Mouse (Mus musculus): ENCODE results near the gene Layn. TPM values are rescaled to one million over a fixed set of nuclear protein-coding genes. Genes with fewer than 3 reads are reported as not detected.

The Layn gene
- polyA plus RNA-seq, 1 experiment from 2014 or later: 4.3 TPM

DNA sequence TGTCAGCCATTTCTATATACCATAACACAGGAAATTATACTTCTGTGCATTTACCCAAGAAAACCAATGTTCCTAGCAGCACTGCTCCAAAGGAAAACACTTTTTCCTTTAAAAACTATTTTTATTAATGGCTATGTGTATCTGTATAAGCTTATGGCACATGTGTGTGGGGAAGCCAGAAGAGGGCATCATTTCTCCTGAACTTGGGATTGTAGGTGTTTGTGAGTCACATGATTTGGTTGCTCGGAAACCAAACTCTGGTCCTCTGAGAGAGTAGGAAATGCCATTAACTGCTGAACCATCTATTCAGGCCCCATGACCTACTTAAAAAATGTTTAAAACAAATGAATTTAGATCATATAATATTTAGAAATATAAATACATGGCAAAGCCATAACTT, 49.9 kb downstream of the Layn start:
- Histone ChIP-seq H3K4me3 (replicated peaks) (no peak overlapping the region), H3K9ac (no peak overlapping the region), H3K27ac (no peak overlapping the region), H3K36me3 (no peaks in the 10 kb centered on the region), H3K4me2 (replicated peaks) (no peak overlapping the region), H3K27me3 (replicated peaks) (no peaks in the 10 kb centered on the region), H3K9me3 (no peaks in the 10 kb centered on the region), H3K4me1 (replicated peaks) (no peaks in the 10 kb centered on the region)
- ATAC-seq: no peak
- 88% methylated on average over 1 of the region's 1 CpGs for WGBS

- Histone ChIP-seq H3K27ac (no peak overlapping the region), H3K9ac (no peak overlapping the region), H3K9me3 (no peaks in the 10 kb centered on the region), H3K4me1 (replicated peaks) (no peaks in the 10 kb centered on the region), H3K27me3 (replicated peaks) (no peaks in the 10 kb centered on the region), H3K4me3 (replicated peaks) (no peak overlapping the region), H3K4me2 (replicated peaks) (no peak overlapping the region), H3K36me3 (no peaks in the 10 kb centered on the region)
- WGBS: 79% methylated on average over 4 of the region's 4 CpGs
- no peak for ATAC-seq
Measured at GRCm38 (mm10) chr9:51021123-51021795, 55.6 kb downstream of the Layn start.

DNA sequence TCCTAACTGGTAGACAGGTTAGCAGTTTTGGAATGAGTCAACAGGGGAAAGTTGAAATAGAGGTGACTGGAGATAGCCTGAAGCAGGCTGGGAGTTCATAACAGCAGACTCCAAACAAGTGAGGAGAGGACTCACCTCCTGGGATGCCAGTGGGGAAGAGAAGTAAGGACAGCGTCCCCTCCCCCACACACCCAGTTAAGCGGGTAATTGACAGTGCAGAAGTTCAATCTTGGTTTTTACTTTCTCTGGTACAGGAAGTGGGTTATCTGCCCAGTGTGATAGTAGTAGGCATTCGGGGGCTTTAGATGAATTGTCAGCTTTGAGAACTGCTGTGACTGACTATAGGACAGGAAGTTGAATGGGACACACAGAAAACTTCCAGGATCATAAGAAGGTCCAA, 56.5 kb downstream of the Layn start:
- Histone ChIP-seq H3K27me3 (replicated peaks) (no peaks in the 10 kb centered on the region), H3K4me1 (replicated peaks) (no peaks in the 10 kb centered on the region), H3K9ac (no peak overlapping the region), H3K4me2 (replicated peaks) (no peak overlapping the region), H3K9me3 (no peaks in the 10 kb centered on the region), H3K4me3 (replicated peaks) (no peak overlapping the region), H3K27ac (no peak overlapping the region), H3K36me3 (no peaks in the 10 kb centered on the region)
- WGBS: 66% methylated on average over 3 of the region's 3 CpGs
- ATAC-seq: no peak

DNA sequence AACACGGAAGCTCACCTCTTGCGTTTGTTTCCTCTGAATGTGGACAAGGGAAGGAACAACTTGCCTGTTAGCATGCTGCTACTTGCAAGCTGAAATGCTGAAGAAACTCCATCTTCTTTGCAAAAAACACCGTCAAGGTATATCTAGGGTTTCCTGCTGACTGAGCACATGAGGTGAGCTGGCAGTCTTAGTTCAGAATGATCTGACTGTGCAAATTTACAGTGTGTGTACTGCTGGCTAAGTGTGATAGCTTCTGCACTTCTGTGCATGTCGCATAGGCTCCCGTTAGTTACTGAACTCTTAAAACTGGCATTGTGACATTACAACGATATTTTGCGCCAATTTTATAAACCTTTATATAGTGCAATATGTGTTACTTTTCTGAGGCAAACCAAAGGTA, 57.2 kb downstream of the Layn start:
- H3K4me3 ChIP-seq (replicated peaks): no peak overlapping the region
- H3K4me1 ChIP-seq (replicated peaks): no peaks in the 10 kb centered on the region
- no peaks in the 10 kb centered on the region for H3K27me3 ChIP-seq (replicated peaks)
- no peak overlapping the region for H3K27ac ChIP-seq
- no peak overlapping the region for H3K4me2 ChIP-seq (replicated peaks)
- H3K9me3 ChIP-seq: no peaks in the 10 kb centered on the region
- 75% methylated on average over 7 of the region's 7 CpGs for WGBS
- no peaks in the 10 kb centered on the region for H3K36me3 ChIP-seq
- no peak for ATAC-seq
- H3K9ac ChIP-seq: no peak overlapping the region

- no peak overlapping the region for H3K9ac ChIP-seq
- 32% methylated on average over 4 of the region's 4 CpGs for WGBS
Measured at GRCm38 (mm10) chr9:51015732-51016131, 61.2 kb downstream of the Layn start.

DNA sequence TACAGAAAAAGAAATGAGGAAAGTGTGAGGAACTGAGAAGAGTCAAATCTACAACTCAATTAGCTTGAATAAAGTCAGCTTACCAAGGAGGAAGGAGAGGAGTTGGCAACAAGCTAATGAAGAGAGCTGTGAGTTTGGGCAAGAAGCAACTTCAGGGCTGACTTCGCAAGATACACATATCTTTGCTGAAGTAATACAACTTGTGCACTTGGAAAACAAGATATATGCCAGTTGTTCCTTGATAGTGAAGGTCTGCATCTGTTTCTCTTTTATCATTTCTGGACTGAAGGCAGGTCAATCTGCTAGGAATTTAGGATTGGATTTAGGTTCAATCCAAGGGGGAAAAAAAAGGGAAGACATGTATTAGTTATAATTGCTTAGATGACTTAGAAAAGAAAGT, 63.2 kb downstream of the Layn start:
- H3K4me3 ChIP-seq (replicated peaks): no peak overlapping the region
- WGBS: 92% methylated on average over 1 of the region's 1 CpGs
- no peak overlapping the region for H3K9ac ChIP-seq
- H3K9me3 ChIP-seq: no peaks in the 10 kb centered on the region
- H3K4me2 ChIP-seq (replicated peaks): no peak overlapping the region
- H3K27ac ChIP-seq: no peak overlapping the region
- H3K27me3 ChIP-seq (replicated peaks): no peaks in the 10 kb centered on the region
- H3K36me3 ChIP-seq: no peaks in the 10 kb centered on the region
- ATAC-seq: no peak
- no peaks in the 10 kb centered on the region for H3K4me1 ChIP-seq (replicated peaks)

More at GRCm38 (mm10) chr9:51015732-51016131, 61.2 kb downstream of the Layn start:
- no peaks in the 10 kb centered on the region for H3K9me3 ChIP-seq
- peak; percentile 45; the same call in 1 of the 2 replicates for ATAC-seq
- H3K27ac ChIP-seq: no peak overlapping the region
- H3K4me3 ChIP-seq (replicated peaks): no peak overlapping the region
- H3K4me1 ChIP-seq (replicated peaks): no peaks in the 10 kb centered on the region
- H3K36me3 ChIP-seq: no peaks in the 10 kb centered on the region
- H3K4me2 ChIP-seq (replicated peaks): no peak overlapping the region
- no peaks in the 10 kb centered on the region for H3K27me3 ChIP-seq (replicated peaks)

GRCm38 (mm10) chr9:51009656-51009950, 67.3 kb downstream of the Layn start:
- peak overlapping the region; percentile 38; the same call in 1 of the 2 replicates for H3K9ac ChIP-seq
- peak overlapping the region; percentile 74 for H3K4me2 ChIP-seq (replicated peaks)
- peaks cover 3% of the 10 kb centered on the region; the same call in 1 of the 2 replicates for H3K4me1 ChIP-seq (replicated peaks)
- H3K4me3 ChIP-seq (replicated peaks): peak overlapping the region; percentile 89
- H3K27ac ChIP-seq: no peak overlapping the region
- no peaks in the 10 kb centered on the region for H3K36me3 ChIP-seq
- H3K9me3 ChIP-seq: no peaks in the 10 kb centered on the region
- ATAC-seq: no peak; the same call in 1 of the 2 replicates
- WGBS: 6% methylated on average over 6 of the region's 6 CpGs
- H3K27me3 ChIP-seq (replicated peaks): no peaks in the 10 kb centered on the region

DNA sequence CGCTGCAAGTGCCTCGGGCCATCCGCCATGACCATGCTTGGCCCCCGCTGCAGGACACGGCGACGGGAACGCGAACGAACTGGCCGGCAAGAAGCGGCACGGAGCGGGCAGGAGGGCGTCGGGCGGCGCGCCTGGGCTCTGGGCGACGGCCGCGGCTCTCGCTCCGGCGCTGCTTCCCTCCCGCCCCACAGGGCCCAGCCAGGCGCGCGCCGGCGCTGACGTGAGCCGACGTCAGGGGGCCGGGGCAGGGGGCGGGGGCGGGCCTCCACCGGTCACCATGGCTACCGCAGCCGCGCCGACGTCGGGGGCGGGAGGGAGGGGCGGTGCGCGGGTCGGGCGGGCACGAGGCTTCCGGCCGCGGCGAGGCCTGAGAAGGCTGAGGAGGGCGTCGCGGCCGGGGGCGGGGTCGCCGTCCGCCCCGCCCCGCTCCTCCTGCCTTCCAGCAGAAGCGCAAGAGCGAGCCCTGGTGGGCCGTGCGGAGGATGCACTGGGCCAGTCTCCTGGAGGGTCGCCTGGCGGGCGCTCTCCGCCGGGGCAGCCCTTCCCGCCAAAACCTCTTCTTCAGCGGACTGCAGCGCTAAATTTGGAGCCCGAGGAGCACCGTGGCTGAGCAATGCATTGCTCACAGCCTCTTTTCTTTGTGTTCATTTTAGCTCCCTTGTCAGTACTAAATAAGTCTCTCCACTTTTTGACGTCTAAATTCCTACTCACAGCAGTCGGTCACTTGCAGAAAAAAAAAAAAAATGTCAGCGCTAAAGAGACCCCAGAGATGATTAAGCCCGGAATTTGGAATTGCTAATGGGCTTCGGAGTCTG, 67.8 kb downstream of the Layn start, which contains the start of gene Sik2:
Gene Sik2 (minus strand): TSS at position 233 of the 815 bp plus-strand sequence.
- no peaks in the 10 kb centered on the region for H3K27me3 ChIP-seq (replicated peaks)
- H3K27ac ChIP-seq: peak within 1 kb of the TSS; percentile 89
- H3K9me3 ChIP-seq: no peaks in the 10 kb centered on the region
- WGBS: under 1% methylated on average over 53 of the region's 85 CpGs
- H3K4me3 ChIP-seq (replicated peaks): peak within 1 kb of the TSS; percentile 89
- H3K4me2 ChIP-seq (replicated peaks): peak within 1 kb of the TSS; percentile 80
- H3K9ac ChIP-seq: peak within 1 kb of the TSS; percentile 82
- peak; percentile 99 for ATAC-seq
- peaks cover 3% of the 10 kb centered on the region; the same call in 1 of the 2 replicates for H3K4me1 ChIP-seq (replicated peaks)
- H3K36me3 ChIP-seq: no peaks in the 10 kb centered on the region

DNA sequence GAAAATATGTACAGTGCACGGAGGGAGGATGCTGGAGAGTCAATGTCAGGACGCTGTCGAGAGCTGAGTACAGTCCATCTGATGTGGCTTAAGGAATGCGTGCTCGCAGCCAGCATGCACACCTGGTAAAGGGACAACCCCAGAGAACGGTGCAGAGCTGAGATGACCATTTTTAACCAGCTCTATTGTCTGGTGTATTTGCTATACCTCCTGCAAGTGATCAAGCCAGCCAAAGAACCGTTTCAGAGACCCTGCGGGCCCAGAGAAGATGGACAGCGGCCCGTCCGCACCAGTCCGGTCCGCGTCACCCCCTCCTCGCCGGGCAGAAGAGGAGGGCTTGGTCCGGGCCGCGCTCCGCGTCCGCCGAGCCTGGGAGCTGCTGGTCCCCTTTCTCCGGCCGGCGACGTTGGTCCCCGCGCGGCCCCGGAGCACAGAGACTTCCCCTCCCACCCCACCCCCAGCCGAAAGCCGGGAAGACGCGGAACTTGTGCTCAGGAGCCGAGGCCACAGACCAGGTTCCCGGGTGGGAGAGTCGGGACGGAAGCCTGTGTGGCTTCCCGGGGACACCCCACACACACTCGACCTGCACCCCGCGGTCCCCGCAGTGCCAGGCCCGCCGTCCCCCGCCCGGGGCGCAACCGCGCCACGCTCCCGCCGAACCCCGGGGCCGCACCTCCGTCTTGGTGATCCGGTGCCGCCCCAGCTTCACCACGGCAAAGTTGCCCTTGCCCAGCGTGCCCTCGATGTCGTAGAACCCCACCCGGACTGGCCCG, 68.6 kb downstream of the Layn start:
- H3K4me3 ChIP-seq (replicated peaks): peak overlapping the region; percentile 89
- H3K27me3 ChIP-seq (replicated peaks): no peaks in the 10 kb centered on the region
- no peaks in the 10 kb centered on the region for H3K9me3 ChIP-seq
- no peaks in the 10 kb centered on the region for H3K36me3 ChIP-seq
- H3K4me2 ChIP-seq (replicated peaks): peak overlapping the region; percentile 80
- peak; percentile 76 for ATAC-seq
- WGBS: under 1% methylated on average over 62 of the region's 65 CpGs
- peak overlapping the region; percentile 82 for H3K9ac ChIP-seq
- H3K4me1 ChIP-seq (replicated peaks): peaks cover 3% of the 10 kb centered on the region; the same call in 1 of the 2 replicates
- peak overlapping the region; percentile 89 for H3K27ac ChIP-seq

- 15% methylated on average over 10 of the region's 10 CpGs for WGBS
- H3K9ac ChIP-seq: peak overlapping the region; percentile 82
- H3K9me3 ChIP-seq: no peaks in the 10 kb centered on the region
- H3K4me3 ChIP-seq (replicated peaks): peak overlapping the region; percentile 89
- H3K36me3 ChIP-seq: no peaks in the 10 kb centered on the region
- H3K4me1 ChIP-seq (replicated peaks): peaks cover 3% of the 10 kb centered on the region; the same call in 1 of the 2 replicates
- H3K4me2 ChIP-seq (replicated peaks): peak overlapping the region; percentile 80
- ATAC-seq: no peak
- H3K27ac ChIP-seq: no peak overlapping the region
- H3K27me3 ChIP-seq (replicated peaks): no peaks in the 10 kb centered on the region
Measured at GRCm38 (mm10) chr9:51007726-51008067, 69.2 kb downstream of the Layn start.

- Histone ChIP-seq H3K4me1 (replicated peaks) (peaks cover 3% of the 10 kb centered on the region; the same call in 1 of the 2 replicates), H3K9ac (no peak overlapping the region), H3K27me3 (replicated peaks) (no peaks in the 10 kb centered on the region), H3K4me2 (replicated peaks) (no peak overlapping the region), H3K4me3 (replicated peaks) (no peak overlapping the region), H3K9me3 (no peaks in the 10 kb centered on the region), H3K36me3 (no peaks in the 10 kb centered on the region), H3K27ac (no peak overlapping the region)
- no peak for ATAC-seq
- WGBS: 13% methylated on average over 4 of the region's 4 CpGs
Measured at GRCm38 (mm10) chr9:51006846-51007245, 70.0 kb downstream of the Layn start.

Measured in intestine, embryonic 15.5 days (tissue).